Mouse (Mus musculus) heart, embryonic 16.5 days (tissue): ENCODE results near the gene Dab1. TPM values are rescaled to one million over a fixed set of nuclear protein-coding genes. Genes with fewer than 3 reads are reported as not detected.

Source experiments
- ATAC-seq: fragments of 200-750 bp; cut with Nextera tagmentation; replicated peaks from 2 replicates; pipeline ENCODE4 v1.8.0; 2017; ENCODE audit warnings: moderate number of reproducible peaks; ENCODE audit not compliant: insufficient read depth, low FRiP score; ENCODE audit errors: extremely low read depth
- H3K27ac ChIP-seq: fragments of 300-500 bp; sonication (generic); 2 replicates; pipeline ENCODE4 v1.5.1; 2014; ENCODE audit warnings: mild to moderate bottlenecking, low read length, control low read depth, moderate library complexity
- H3K27me3 ChIP-seq: fragments of 300-500 bp; sonication (generic); 2 replicates; pipeline ENCODE4 v1.6.1; 2014; ENCODE audit warnings: low read length, mixed read lengths; ENCODE audit not compliant: control insufficient read depth, insufficient read depth
- H3K36me3 ChIP-seq: fragments of 300-500 bp; sonication (generic); 2 replicates; pipeline ENCODE4 v1.6.1; 2014; ENCODE audit not compliant: control insufficient read depth, insufficient read depth
- H3K4me1 ChIP-seq: fragments of 300-500 bp; sonication (generic); 2 replicates; pipeline ENCODE4 v1.6.1; 2014; ENCODE audit warnings: low read length, mixed read lengths; ENCODE audit not compliant: control insufficient read depth, insufficient read depth
- H3K4me2 ChIP-seq: fragments of 300-500 bp; sonication (generic); 2 replicates; pipeline ENCODE4 v1.6.1; 2014; ENCODE audit warnings: low read depth, mild to moderate bottlenecking, control low read depth, low read length
- H3K4me3 ChIP-seq: fragments of 300-500 bp; sonication (generic); 2 replicates; pipeline ENCODE4 v1.5.1; 2014; ENCODE audit warnings: mild to moderate bottlenecking, control low read depth, low read length
- H3K9ac ChIP-seq: fragments of 300-500 bp; sonication (generic); 2 replicates; pipeline ENCODE4 v1.6.1; 2014; ENCODE audit warnings: low read length, control low read depth
- H3K9me3 ChIP-seq: fragments of 300-500 bp; sonication (generic); replicated peaks from 2 replicates; pipeline ENCODE4 v1.6.1; 2016; ENCODE audit warnings: low read length; ENCODE audit not compliant: control insufficient read depth
- WGBS: fragments of 180-500 bp; shearing (Covaris S2); extraction: QIAGEN DNeasy Blood & Tissue Kit; methylation state at CpG from one replicate; pipeline ENCODE4 v1.1.7; 2014; 5-methylcytosine and 5-hydroxymethylcytosine counted together
- polyA plus RNA-seq: library from polyadenylated mRNA; unstranded; fragments of >200 nt; fragmentation: Nextera tagmentation; extraction: Ambion mirVana; gene quantifications from 2 replicates; pipeline ENCODE4 v1.2.1, GENCODE M21; 2015

Gene Dab1
- polyA plus RNA-seq, 1 experiment from 2014 or later = 0.85 TPM

DNA sequence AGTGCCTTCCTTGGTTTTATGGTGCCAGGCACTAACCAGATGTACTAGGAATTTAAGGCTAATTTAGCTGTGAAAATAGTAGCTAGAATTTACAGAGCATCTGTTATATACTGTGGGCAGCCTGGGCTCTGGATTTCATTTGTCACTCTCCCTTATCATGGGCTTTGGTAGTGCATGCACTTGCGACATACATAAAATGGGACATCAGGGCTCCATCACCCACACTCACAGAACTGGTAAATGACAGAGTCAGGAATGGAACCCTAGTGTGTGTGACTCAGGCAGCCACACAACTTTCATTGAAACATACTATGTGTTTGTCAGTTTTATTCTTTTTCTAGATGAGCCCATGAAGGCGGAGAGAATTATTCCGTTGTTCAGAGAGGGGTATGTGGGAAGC lies 1077.4 kb downstream of the Dab1 start:
- 84% methylated on average over 3 of the region's 3 CpGs for WGBS
- Histone ChIP-seq H3K4me1 (no peaks in the 10 kb centered on the region), H3K27ac (no peak overlapping the region), H3K4me3 (no peak overlapping the region), H3K9me3 (no peaks in the 10 kb centered on the region), H3K27me3 (no peaks in the 10 kb centered on the region), H3K36me3 (no peaks in the 10 kb centered on the region), H3K9ac (no peak overlapping the region), H3K4me2 (no peak overlapping the region)
- ATAC-seq = no peak

DNA sequence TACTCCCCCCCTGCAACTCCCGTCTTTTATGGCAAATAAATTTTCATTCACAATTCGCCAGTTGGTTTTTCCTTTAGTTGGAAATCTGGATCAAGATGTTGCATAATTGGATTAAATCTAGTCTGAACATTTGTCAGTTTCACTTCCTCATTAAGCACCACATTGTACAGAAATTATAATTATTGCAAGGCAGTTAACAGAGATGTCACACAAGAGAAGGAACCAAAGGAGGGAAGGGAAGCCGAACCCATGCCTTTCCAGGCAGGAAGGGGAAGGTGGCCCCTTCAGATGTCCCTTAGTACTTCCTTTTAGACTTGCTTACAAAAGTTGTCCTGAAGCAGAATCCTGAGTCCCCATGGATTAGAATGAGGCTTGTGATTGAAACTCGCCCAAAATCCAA lies 1078.5 kb downstream of the Dab1 start:
- no peak overlapping the region for H3K4me3 ChIP-seq
- no peaks in the 10 kb centered on the region for H3K4me1 ChIP-seq
- 72% methylated on average over 4 of the region's 4 CpGs for WGBS
- no peaks in the 10 kb centered on the region for H3K27me3 ChIP-seq
- no peaks in the 10 kb centered on the region for H3K9me3 ChIP-seq
- H3K9ac ChIP-seq = no peak overlapping the region
- H3K36me3 ChIP-seq = no peaks in the 10 kb centered on the region
- no peak for ATAC-seq
- no peak overlapping the region for H3K4me2 ChIP-seq
- no peak overlapping the region for H3K27ac ChIP-seq

DNA sequence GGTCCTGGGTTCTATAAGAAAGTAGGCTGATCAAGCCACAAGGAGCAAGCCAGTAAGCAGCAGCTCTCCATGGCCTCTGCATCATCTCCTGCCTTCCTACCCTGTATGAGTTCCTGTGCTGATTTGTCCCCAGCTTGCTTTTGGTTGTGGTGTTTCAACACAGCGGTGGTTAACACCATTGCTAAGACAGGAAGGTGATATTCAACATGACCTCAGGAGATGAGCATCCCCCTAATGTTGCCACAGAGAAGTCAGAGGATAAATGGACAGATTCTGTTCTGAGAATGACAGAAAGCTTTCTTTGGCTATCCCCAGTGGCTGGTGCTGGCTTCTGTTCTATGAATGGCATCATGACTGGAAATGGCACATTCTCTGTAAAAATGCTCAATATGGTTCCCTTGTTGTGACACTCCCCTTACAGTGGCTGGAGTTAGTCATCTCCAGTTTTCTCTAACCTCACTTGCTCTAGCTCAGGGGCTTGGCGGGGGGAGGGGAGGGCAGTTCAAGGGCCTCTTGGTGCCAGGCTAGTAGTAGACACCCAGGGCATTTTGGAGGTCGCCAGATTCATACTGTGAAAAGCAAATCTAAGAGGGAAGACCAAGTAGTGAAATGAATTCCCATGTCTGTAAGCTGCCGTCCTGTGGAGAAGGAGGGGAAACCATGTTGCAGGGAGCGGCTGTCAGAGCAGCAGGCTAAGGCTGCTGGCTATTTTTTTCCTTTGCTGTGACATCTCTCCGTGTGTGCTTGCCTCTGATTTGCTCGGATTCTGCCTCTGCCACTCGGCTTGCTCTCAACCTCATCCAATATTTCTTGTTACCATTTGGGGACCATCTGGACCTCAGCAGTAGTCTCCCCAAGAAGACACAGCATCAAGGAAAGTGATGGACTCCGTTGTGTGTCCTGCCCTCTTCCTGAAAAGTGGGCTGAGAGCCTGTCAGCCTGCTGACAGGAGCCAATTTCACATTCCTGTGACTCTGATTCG lies 1086.8 kb downstream of the Dab1 start:
- ATAC-seq = no peak
- WGBS = 37% methylated on average over 10 of the region's 10 CpGs

DNA sequence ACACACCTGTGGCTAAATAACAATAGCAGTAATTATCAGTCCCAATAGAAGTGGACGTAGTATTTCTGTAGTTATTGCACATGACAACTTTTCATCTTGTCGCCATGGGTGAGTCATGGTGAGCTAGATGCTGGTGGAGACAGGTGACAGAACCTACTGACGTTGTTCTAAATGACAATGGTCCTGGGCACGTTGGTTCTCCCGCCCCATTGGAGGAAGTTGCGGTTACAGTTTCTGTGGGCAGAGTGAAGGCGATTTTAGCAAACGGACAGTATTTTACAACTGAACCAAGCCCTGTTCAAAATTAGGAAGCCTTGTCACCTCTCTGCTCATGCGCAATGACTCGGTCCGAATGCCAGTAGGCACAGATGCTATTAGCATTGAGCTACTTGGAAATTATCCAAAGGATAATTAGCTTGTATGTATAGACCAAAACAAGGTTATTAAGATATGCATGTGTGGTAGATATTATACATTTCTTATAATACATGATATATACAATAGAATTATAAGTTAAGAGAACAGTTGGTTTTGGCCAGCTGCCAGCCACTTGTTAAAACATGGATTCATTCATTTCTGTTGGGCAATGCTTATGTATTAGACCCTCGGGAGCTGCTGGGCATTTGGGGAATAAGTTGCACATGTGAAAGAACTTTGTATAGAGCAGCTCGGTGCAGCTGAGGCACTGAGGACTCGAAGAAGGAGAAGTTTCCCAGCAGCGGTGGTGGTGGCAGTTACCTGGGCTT lies 1093.4 kb downstream of the Dab1 start:
- no peak overlapping the region for H3K27ac ChIP-seq
- H3K27me3 ChIP-seq = no peaks in the 10 kb centered on the region
- no peaks in the 10 kb centered on the region for H3K36me3 ChIP-seq
- no peak overlapping the region for H3K4me2 ChIP-seq
- no peaks in the 10 kb centered on the region for H3K9me3 ChIP-seq
- ATAC-seq = no peak
- 79% methylated on average over 15 of the region's 15 CpGs for WGBS
- no peak overlapping the region for H3K9ac ChIP-seq
- H3K4me1 ChIP-seq = no peaks in the 10 kb centered on the region; the same call in 1 of the 2 replicates
- H3K4me3 ChIP-seq = no peak overlapping the region

More for the DNA sequence above, 1086.8 kb downstream of the Dab1 start:
- Histone ChIP-seq H3K4me3 (no peak overlapping the region), H3K9me3 (no peaks in the 10 kb centered on the region), H3K4me1 (no peaks in the 10 kb centered on the region), H3K36me3 (no peaks in the 10 kb centered on the region), H3K9ac (no peak overlapping the region), H3K27me3 (no peaks in the 10 kb centered on the region; the same call in 1 of the 2 replicates), H3K27ac (no peak overlapping the region), H3K4me2 (peak overlapping the region; percentile 8; the same call in 1 of the 2 replicates)

DNA sequence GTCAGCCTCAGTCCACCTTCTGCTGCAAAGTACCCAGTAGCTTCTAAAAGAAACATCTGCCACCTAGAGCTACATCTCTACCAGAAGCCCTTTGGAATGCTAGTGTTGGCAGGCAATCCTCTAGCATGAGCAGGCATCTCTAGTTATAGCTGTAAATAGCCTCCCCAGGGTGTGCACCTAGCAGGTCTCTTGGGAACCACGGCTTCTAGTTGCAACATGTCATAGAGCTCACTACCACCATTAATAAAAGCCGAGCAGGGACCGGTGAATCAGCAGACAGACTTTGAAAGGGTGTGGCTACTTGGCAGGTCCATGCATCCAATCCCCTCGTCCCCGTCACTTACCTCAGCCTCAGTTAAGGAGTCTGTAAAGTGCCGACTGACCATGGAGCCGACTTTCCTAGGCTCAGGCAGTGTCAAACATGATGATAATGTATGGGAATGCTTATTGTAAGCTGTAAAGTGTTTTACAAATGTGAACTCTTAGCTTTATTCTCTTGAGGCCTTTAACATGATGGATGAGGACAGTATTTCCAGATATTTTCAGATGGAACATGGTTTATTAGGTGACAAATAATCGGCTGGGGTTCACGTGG lies 1095.9 kb downstream of the Dab1 start:
- H3K27ac ChIP-seq = no peak overlapping the region
- WGBS = 61% methylated on average over 9 of the region's 9 CpGs
- H3K4me3 ChIP-seq = no peak overlapping the region
- ATAC-seq = no peak
- no peaks in the 10 kb centered on the region for H3K36me3 ChIP-seq
- H3K27me3 ChIP-seq = no peaks in the 10 kb centered on the region
- H3K4me2 ChIP-seq = no peak overlapping the region
- no peaks in the 10 kb centered on the region for H3K9me3 ChIP-seq
- no peak overlapping the region for H3K9ac ChIP-seq
- H3K4me1 ChIP-seq = no peaks in the 10 kb centered on the region; the same call in 1 of the 2 replicates

DNA sequence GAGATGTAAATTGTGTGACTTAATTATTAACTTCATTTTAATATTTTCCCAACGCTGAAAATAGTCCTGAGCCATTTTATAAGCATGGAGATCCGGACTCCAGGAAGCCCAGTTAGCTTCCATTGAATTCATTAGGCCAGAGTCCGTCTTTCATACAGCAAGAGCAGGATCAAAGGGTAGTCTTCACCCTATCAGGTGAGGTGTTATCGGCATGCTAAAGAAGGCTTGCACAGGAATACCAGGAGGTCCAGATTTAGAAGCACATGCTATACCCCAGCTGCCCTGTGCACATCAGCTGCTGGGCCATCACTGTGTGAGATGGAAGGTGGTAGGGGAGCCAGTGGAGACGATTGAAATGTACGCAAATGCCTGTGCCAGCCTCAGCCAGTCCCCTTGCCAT lies 1096.7 kb downstream of the Dab1 start:
- Histone ChIP-seq H3K4me1 (no peaks in the 10 kb centered on the region; the same call in 1 of the 2 replicates), H3K4me2 (no peak overlapping the region), H3K4me3 (no peak overlapping the region), H3K9me3 (no peaks in the 10 kb centered on the region), H3K36me3 (no peaks in the 10 kb centered on the region), H3K27ac (no peak overlapping the region), H3K27me3 (no peaks in the 10 kb centered on the region), H3K9ac (no peak overlapping the region)
- WGBS = 63% methylated on average over 6 of the region's 6 CpGs
- no peak for ATAC-seq

DNA sequence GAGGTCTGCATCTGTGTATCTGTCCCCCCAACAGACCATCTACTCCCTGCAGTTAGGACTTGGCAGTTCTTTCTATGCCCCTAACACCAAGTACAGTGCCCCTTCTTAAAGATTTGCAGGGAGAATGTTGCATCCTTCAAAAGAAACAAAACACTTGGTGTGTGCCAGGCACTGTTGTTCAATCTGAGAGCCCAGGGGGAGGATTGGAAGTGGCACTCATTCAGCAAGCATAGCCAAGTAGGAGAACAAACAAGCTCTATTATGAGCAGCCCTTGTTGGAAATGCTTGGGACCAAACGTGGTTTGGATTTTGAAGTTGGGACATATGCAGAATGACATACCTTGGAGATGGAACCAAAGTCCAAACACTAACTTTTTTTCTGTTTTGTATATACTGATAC lies 1097.3 kb downstream of the Dab1 start:
- ATAC-seq = no peak
- no peaks in the 10 kb centered on the region for H3K9me3 ChIP-seq
- no peak overlapping the region for H3K4me3 ChIP-seq
- no peak overlapping the region for H3K9ac ChIP-seq
- no peak overlapping the region for H3K4me2 ChIP-seq
- no peaks in the 10 kb centered on the region for H3K27me3 ChIP-seq
- H3K27ac ChIP-seq = no peak overlapping the region
- no peaks in the 10 kb centered on the region for H3K36me3 ChIP-seq
- WGBS = 79% methylated on average over 1 of the region's 1 CpGs
- no peaks in the 10 kb centered on the region; the same call in 1 of the 2 replicates for H3K4me1 ChIP-seq

DNA sequence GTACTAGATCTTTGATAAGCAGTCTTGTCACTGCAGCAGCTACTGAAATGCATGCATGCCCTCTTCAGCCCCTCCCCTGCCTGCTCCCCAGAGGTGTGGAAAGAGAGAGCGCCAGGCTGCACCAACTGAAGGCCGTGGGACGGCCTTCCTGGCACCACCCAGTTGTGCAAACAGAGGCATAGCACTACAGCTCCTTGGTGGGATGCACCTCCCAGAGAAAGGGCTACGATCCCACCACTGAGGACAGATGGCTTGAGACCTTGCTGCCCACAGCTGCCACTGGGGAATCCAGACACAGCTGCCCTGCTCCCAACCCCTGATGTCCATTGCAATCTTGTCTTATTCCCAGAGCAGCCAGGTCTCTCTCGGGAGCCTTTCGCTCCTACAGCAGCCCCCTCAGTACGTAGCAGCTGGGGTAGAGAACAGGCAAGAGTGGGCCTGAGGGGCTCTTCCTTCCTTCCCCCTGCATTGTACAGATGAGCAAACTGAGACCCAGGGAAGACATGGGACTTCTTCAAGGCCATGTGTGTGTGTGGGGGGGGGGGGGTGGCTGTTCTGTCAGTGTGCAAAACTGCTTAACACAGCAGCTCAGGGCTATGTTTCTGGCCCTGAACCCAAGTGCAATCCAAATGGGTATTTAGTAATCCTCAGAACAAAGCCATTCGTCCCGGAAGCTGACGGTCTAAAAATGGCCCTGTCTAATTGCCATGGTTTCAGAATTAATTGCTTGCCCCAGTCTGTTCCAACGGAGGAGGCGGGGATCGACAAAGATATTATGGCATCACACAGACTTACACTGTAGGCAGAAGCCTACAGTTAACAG lies 1100.0 kb downstream of the Dab1 start:
- Histone ChIP-seq H3K27me3 (no peaks in the 10 kb centered on the region), H3K27ac (no peak overlapping the region), H3K9ac (no peak overlapping the region), H3K4me1 (no peaks in the 10 kb centered on the region; the same call in 1 of the 2 replicates), H3K4me3 (no peak overlapping the region), H3K36me3 (no peaks in the 10 kb centered on the region), H3K4me2 (no peak overlapping the region), H3K9me3 (no peaks in the 10 kb centered on the region)
- WGBS = 62% methylated on average over 13 of the region's 13 CpGs
- ATAC-seq = no peak
